Mouse (Mus musculus) WW6 (cell line): Measurements from ENCODE around the gene Grid1.
A peak's percentile ranks its signal among the peaks of the same experiment; 100 is the strongest.

Experiments
- DNase-seq: peaks from one replicate; pipeline ENCODE4 v3.0.0-alpha.2; 2013; ENCODE audit warnings: low read depth, low spot score

Grid1 gene

DNA sequence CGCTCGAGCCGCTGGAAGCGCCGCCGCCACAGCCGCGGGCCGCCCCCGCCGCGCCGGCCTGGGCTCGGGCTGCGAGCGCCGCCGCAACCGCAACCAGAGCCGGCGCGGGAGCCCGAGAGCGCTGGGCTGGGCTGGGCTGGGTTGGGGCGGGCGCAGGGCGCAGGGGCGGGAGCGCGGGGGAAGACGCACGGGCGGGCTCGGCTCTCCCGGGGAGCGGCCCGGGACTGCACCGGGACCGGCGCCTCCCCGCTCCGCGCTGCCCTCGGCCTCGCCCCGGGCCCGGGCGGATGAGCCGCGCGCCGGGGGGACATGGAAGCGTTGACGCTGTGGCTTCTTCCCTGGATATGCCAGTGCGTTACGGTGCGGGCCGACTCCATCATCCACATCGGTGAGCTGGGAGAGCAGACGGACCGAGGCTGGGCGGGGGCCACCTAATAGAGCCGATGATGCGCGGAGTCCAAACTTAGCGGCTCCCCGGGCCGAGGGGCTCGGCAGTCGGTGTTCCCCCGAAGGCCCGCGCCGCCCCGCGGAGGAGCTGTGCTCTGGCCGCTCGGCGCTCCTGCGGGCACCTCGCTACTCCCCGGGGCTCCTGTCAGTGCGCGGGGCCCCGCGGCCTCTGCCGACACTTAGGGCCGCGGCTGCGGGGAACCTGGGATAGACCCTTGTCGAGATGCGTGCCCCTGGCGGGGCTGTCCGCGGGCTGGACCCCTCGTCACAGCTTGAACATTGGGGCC lies at the start of gene Grid1:
TSS of gene Grid1 (plus strand) at position 190 of the 734 bp plus-strand sequence.
- no peak for DNase-seq

DNA sequence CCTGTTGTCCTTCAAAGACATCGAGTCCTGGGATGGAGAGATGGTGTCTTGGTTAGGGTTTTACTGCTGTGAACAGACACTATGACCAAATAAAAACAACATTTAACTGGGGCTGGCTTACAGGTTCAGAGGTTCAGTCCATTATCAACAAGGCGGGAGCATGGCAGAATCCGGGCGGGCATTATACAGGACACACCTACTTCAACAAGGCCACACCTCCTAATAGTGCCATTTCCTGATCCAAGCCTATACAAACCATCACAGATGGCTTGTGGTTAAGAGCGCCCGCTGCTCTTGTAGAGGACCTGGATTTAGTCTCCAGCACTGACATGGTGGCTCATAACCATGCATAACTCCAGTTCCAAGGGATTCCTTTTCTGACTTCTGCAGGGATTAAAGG lies 49.4 kb upstream of the Grid1 start:
- no peak for DNase-seq

DNA sequence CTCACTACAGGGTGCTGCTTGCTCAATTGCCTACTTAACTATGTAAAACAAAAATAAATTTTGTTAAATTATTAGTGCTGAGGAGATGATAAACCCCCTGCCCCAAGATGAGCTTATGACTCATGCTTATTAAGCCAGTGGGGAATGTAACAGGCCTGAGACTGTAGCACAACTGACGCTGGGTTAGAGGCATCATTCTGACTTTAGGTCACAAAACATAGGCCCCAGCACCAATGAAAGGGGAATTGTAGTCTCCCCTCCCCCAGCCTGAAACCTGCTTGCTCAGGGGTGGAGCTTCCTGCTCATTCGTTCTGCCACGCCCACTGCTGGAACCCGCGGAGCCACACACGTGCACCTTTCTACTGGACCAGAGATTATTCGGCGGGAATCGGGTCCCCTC lies 48.3 kb upstream of the Grid1 start:
- DNase-seq = no peak

DNA sequence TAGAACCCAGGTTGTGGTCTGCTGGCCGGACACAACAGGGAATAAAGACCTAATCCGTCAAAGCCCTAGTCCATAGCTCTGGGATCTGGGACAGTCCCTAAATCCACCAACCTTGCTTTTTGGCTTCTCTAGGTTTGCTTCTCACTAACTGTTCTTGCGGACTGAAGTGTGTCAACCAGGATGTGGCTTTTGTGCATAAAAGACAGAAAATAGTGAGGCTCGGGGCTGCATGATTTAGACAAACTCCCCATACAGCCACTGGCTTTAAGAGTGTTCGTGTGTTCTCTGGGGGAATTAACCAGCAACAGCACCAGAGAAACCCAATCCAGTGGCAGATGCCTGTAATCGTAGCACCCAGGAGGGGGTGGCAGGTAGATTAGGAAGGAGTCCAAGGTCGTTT lies 47.8 kb upstream of the Grid1 start:
- no peak for DNase-seq

DNA sequence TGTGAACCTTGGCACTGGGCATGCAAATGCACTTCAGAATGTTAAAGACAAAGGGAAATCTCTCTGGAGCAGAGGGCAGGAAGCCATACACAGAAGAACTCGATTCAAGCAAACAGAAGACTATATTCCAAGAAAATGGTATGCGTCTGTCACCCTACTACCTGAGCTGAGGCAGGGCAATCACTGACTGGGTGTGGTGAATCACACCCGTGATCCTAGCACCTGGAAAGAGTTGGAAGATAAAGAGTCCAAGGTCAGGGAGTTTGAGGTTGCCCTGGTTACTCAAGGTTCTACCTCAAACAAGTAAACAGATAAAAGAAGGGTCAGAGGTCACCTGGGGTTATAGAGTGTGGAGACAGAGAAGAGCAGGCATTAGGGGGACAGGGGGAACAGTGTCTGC lies 46.2 kb upstream of the Grid1 start:
- DNase-seq = no peak

DNA sequence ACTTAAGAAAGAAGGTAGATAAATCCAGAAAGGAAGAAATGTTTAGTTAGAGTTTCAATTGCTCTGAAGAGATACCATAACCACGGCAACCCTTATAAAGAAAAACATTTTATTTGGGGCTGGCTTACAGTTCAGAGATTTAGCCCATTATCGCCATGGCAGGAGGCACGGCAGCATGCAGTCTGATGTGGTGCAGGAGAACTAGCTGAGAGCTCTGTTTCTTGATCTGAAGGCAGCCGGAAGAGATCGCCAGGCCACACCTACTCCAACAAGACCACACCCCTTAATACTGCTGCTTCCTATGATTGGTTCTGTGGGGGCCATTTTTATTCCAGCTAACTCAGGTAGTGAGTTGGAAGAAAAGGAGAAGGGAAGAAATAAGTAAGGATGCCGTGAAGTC lies 45.7 kb upstream of the Grid1 start:
- no peak for DNase-seq

DNA sequence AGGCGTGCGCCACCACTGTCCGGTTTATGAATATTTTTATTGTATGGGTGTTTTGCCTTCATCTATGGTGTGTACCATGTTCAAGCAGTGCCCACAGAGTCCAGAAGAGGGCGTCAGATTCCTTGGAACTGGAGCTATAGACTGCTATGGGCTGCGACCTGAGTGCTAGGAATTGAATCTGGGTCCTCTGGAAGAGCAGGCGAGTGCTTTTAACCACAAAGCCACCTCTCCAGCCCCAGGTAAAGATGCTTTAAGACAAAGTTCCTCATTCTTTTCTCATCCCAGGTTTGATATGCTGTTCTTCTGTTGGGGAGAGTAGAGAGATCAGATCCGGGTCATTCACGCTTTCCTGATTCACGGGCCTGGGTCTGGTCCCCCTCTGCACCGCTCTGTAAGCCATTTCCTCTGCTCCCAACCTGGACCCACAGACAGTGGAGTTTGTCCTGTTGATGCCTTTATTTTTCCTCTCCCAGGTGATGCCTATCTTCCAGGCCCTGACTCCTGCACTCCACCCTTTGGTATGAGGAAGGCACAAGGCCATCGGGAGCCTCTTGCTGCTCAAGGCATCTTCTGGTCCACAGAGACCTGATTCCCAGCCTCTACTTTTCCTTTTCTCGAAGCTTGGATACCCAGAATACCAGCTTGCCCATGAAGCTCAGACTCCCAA lies 43.1 kb upstream of the Grid1 start:
- DNase-seq = no peak

DNA sequence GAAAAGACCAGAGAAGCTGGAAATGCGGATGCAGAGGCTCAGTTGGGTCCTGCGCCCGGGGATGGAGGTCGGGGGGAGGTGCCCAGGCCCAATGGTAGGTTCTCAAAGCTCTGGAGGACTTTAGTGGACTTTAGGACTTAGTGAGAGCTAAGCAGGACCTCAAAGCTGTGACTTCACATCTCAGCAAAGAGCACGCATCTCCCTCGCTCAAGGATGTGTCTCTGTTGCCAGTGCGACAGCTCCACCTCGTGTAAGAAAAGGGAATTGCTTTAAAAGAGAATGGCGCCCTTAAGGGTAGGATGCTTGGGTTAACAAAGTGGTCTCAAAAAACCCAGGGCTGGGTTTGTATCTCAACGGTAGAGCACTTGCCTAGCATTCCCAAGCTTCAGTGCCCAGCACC lies 42.1 kb upstream of the Grid1 start:
- peak; percentile 63 for DNase-seq

DNA sequence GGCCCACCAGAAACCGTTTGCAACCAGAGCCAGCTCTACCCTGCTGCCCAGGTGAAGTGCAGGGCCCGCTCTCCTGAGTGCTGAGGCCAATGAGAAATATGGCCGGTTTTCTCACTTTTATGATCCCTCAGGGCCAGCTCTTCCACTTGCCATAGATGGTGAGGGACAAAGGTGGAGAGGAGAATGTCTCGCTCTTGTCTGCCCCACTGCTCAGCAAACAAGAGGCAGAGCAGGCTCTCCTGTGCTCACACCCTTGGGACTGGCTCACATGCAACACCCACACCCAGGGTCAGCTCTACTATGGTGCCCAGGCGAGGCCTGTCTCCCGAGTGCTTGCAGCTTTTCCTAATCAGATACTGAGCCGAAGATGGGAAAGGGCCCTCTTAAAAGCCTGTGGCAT lies 41.1 kb upstream of the Grid1 start:
- no peak for DNase-seq

DNA sequence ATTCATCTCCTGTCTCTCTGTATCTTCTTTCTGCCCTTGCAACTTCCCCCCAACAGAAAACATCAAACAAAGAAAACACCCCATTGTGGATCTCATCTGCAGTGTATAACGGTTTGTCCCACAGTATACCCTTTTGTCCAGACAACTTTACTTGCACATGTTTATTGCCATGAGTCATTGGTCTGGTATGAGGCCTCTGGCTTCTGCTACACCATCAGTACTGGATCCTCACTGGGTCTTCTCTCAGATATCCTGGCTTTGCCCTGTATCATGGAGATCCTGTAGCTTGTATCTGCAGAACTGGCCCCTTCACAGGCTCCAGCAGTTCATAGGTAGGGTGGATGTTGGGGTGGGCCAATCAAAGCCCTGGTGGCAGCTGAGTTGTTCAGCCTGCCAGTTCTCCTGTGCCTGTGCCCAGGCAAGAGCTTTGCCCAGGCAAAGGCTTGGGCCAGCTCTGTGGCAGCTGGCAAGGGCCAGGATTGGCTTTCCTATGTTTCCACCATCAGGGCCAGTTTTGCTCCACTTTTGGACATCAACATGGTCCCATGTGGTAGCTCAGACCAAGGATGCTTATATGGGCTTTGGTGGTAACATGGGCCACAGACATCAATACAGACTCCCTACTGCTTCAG lies 26.4 kb upstream of the Grid1 start:
- DNase-seq = no peak

DNA sequence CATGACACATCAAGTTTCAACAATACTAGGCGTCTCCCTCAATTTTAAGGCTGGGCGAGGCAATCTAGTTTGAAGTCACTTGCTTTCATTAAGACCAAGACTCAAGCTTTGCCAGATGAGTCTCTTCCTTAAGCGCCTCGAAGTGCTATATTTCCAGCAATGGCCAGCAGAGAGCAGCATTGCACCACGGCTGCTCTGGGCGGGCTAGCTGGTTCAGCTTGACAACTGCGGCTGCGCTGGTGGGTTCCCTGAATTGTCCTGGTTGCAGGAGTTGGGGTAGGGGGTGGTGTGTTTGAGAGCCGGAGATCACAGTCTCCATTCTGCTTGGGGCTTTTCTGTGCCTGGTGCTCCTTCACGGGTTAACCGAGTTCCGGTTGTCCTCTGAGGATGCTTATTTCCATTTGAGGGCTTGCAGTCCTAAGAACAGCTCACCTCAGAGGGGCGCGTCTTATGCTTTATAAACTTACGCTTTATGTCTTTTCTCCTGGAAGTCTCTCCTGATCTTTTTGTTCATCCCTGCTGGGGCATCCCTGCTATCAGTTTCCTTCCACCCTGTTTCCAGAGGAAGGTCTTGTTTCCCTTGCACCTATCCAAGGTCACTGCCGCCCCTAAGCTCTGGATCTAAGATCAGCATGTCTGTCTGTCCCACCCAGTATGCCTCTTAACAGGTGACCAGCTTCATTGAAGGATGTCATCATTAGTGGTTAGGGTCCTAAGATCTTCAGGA lies 9.0 kb upstream of the Grid1 start:
- peak; percentile 68 for DNase-seq

DNA sequence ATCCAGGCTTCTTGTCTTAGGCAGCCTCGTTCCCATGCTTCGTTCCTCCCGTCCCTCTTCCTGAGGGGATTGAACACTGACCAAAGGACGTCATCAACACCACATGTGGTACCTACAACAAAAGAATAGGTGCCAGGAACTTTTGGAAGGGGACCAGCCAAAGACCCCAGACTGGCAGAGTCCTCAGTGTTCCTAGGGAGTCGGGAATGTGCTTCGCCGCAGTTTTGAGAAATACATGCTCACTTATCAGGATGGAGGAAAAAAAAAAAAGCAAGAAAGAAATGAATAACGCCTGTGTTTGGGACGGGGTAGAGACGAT lies 8.5 kb upstream of the Grid1 start:
- no peak for DNase-seq

DNA sequence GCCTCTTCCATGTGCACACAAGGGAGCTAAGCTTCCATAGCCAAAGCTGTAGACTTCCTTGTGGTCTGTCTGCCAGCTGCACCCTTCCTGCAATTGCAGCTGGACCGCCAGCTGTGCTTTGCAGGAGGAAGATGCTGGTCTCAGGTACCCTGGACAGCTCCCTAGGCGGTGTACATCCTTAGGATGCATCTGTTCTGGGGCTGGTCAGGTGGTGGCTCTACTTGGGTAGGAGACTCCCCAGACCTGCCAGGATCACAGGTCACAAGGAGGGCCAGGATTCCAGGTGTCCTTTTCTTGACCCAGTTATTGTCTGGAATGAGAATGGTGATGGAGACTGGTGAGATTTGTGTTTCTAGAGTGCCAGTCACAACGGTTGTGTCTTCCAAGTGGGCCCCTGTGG lies 3.6 kb upstream of the Grid1 start:
- no peak for DNase-seq

DNA sequence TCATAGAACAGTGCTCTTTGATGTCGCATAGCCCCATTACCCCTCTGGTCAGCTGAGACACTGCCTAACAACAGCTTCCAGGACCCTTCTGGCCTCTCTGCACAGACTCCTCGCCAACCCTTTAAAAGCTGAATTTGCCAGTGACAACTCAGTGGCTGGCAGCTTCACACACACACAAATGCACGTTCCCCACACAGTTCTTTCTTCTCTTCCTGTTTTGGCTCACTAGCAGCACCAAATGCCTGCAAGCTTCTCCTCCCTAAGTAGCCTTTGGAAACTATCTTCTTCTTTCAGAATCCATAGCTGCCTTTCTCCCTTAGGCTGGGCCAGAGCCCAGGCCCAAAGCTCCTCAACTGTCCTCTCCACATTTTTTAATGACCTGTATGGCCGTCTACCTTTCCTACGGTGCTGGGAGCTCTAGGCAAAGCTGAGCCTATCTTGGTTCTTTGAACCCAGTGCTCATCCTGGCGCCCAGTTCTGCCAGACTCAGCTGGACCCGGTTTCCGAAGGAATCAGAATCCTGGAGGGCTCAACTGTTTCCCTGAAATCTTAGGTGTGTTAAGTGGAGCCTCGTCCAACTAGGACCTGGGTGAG lies 1.4 kb upstream of the Grid1 start:
- DNase-seq = no peak

DNA sequence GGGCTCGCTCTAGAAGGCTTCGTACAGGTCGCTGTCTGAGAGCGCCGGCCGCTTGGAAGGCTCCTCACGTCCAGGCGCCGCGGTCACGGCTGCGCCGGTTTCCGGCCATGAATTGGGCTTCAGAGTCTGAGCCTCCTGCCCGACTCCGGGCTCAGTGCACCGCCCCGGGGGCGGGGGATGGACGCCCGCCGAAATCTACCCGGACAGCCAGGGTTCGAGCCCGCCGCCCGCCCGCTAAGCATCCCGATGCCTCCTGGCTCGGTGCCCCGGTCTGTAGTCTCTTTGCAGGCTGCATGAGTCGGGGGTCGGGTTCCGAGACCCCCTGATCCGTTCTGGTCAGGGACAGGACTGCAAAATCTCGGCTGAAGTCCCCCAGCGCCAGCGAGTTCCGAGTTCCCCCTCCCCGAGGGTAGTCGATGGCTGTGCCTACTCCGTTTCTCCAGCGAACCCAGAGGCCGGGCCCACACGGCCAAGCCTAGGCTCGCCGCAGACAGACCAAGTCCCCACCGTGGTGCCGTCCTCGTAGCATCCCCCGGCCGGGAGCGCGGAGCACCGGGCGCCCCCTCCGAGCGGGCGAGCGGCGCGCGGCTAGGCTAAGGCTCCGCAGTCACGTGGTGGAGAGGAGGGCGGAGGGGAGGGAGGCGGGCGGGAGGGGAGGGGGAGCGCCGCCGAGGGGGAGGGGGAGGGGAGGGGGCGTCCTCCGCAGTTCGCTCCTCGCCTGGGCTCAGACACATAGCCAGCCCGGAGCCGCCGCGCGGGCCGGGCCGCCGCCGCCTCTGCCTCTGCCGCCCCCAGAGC lies 588 bp upstream of the Grid1 start:
- DNase-seq = no peak

DNA sequence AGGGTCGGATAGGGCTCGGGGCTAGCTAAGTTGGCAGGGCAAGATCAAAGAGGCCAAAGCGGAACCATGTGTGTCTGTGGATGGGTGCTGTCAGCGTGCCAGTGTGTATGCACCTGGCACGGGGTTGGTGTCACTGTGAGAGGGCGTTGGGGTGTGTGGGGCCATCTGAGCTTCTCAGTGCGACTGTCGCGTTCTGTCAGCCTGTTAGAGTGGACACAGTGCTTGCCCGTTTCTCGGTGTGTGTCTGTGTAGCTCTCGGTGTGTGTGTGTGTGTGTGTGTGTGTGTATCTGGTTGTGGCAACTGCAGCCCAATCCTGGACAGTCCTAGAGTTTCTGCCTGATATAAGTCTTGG lies 721 bp downstream of the Grid1 start:
- no peak for DNase-seq

DNA sequence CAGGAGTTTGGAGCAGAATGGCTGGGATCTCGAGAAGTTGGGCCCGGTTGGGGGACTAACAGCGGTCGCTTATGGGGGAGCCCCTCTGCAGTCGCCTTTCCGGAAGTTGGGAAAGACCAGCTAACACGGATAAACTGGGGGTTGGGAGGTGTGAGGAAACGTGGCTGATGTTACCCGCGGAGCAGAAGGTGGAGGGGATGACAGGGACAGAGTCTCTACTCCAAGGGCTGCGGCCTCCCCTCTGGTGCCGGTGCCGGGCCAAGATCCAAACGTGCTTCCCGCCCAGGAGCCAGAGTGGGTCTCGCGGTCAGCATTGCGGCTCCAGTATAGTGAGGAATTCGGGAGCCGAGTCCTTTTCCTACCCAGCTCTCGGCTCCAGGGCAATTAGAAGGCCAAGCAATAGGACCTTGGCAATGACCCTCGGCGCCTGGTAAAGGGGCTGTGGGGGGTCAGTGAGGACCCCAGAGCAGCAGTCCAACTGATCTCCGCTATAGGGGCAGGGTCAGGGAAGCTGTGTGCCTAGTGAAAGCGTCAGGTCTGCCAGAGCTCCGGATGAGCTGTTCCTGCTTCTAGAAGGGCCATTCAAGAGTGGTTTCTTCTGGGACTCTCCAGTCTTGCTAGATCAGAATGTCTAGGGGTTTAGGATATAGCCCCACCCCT lies 1.4 kb downstream of the Grid1 start:
- DNase-seq = no peak

DNA sequence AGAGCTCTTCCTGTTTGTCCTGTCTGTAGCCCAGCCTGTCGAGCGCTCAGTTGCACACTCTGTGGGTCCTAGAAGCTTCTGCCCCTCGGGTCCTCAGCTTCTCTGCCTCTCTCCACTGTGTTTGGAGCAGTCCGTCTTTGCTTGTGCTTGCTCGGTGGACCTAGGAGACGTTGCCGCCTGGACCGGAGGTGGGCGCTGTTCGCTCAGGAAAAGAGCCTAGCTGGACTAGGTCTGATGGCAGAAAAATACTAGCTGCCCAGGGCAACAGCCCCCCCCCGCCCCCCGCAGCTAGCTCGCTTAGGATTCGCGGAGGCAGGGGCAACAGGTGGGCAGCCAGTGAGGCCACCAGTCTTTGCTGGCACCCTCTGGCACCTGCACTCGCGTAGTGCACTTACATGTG lies 3.2 kb downstream of the Grid1 start:
- DNase-seq = no peak

DNA sequence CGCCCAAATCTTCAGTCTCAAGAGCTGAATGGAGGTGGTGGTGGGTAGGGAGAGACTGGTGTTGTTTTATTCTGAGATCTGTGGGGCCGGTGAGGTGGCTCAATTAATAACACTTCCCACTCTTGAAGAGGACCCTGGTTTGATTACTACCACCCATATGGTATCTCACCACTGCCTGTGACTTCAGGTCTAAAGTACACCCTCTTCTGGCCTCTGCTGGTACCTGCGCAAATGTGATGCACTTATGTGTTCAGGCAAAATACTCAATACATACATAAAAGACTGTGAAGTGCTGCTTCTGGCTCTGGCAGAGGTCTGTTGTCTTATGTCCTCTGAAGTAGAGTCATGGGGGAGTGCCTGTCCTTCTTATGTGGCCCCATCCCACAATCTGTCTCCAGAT lies 4.3 kb downstream of the Grid1 start:
- DNase-seq = no peak

DNA sequence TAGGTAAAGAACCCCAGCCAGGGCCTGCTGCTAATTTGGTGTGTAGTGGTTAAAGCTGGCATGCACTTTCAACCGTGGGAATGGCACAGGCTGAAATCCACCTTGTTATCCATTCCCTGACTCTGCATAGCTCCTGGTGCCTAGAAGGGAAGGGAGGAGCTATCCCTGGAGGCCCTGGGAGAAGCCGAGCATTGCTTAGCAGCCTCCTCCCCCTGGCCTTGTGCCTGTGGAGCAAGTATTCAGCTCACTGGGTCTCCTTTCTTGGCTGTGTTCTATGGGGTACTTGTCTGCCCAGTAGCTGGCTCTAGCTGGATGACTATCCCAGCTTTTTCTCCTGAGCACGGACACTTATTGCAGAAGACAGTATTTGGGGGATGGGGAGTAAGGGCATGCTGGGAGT lies 6.0 kb downstream of the Grid1 start:
- DNase-seq = no peak

DNA sequence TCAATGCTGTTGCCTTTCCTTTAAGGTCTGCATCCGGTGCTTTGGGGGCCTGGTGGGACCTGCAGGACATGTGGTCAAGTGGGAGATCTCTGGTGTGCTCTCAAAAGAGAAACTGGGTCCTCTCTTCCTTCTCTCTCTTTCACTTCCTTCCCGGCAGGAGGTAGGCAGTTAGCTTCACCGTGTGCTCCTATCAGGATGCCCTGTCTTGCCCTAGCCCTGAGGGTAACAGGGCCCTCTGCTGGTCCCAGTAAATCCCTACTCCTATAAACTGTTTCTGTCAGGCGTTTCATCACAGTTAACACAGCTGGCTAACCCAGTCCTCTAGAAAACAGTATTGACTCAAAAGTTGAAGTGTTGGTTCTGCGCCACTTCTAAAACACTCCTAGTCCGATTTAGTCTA lies 9.9 kb downstream of the Grid1 start:
- no peak for DNase-seq
